Mouse (Mus musculus) right cerebral cortex, postnatal 4 days (tissue): ENCODE results near the gene Gtf2i.

Experiments used
- DNase-seq: peaks from one replicate; pipeline ENCODE4 v3.0.0-alpha.2; 2022

The Gtf2i gene

DNA sequence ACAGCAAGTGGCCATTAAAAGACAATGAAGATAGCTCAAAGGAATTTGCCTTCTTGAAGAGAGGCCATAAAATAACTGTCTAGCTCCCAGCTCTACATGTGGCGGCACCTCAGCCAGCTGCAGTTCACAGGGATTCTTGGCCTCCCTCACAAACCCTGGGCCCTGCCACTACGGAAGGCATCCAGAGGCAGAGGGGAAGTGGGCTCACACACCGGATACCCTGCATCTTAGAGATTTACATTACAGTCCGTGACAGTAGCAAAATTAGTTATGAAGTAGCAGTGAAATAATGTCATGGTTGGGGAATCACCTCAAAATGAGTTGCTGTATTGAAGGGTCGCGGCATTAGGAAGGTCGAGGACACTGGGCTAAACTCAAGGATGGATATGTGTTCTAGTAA, 126.0 kb downstream of the Gtf2i start:
- DNase-seq, result no peak
